Mouse (Mus musculus): ENCODE data around the gene Akain1. TPM values are rescaled to one million over a fixed set of nuclear protein-coding genes. Genes with fewer than 3 reads are reported as not detected.

Gene Akain1
- polyA plus RNA-seq, 1 experiment from 2014 or later = not detected

GRCm38 (mm10) chr17:69439571-69440480, 700 bp downstream of the Akain1 start:
- Histone ChIP-seq H3K4me1 (peaks cover 16% of the 10 kb centered on the region), H3K4me2 (peak overlapping the region; percentile 75), H3K27me3 (replicated peaks) (peaks cover 53% of the 10 kb centered on the region), H3K4me3 (peak overlapping the region; percentile 58), H3K9me3 (no peaks in the 10 kb centered on the region), H3K36me3 (no peaks in the 10 kb centered on the region), H3K9ac (no peak overlapping the region), H3K27ac (replicated peaks) (no peak overlapping the region)
- ATAC-seq (ENCODE audit: extremely low read depth, insufficient number of reproducible peaks, low FRiP score, low TSS enrichment) = no peak
- under 1% methylated on average over 43 of the region's 52 CpGs for WGBS

GRCm38 (mm10) chr17:69441041-69441440, 1.9 kb downstream of the Akain1 start:
- peaks cover 16% of the 10 kb centered on the region for H3K4me1 ChIP-seq
- no peak overlapping the region for H3K27ac ChIP-seq (replicated peaks)
- peaks cover 53% of the 10 kb centered on the region for H3K27me3 ChIP-seq (replicated peaks)
- H3K4me3 ChIP-seq = no peak overlapping the region
- no peak overlapping the region for H3K9ac ChIP-seq
- no peaks in the 10 kb centered on the region for H3K36me3 ChIP-seq
- WGBS = 12% methylated on average over 9 of the region's 9 CpGs
- ATAC-seq (ENCODE audit: extremely low read depth, insufficient number of reproducible peaks, low FRiP score, low TSS enrichment) = no peak
- 0 out of 2 replicates have a peak overlapping the region, but pooled peaks have one; percentile 1 for H3K4me2 ChIP-seq
- H3K9me3 ChIP-seq = no peaks in the 10 kb centered on the region

GRCm38 (mm10) chr17:69448679-69449078, 9.6 kb downstream of the Akain1 start:
- Histone ChIP-seq H3K27ac (replicated peaks) (no peak overlapping the region), H3K36me3 (no peaks in the 10 kb centered on the region), H3K4me2 (no peak overlapping the region), H3K4me1 (peaks cover 13% of the 10 kb centered on the region), H3K27me3 (replicated peaks) (no peaks in the 10 kb centered on the region), H3K9ac (no peak overlapping the region), H3K4me3 (no peak overlapping the region), H3K9me3 (no peaks in the 10 kb centered on the region)
- ATAC-seq (ENCODE audit: extremely low read depth, insufficient number of reproducible peaks, low FRiP score, low TSS enrichment) = no peak

GRCm38 (mm10) chr17:69461680-69462079, 22.6 kb downstream of the Akain1 start:
- Histone ChIP-seq H3K9me3 (no peaks in the 10 kb centered on the region), H3K27ac (replicated peaks) (no peak overlapping the region), H3K4me2 (no peak overlapping the region), H3K4me1 (no peaks in the 10 kb centered on the region), H3K36me3 (no peaks in the 10 kb centered on the region), H3K4me3 (no peak overlapping the region), H3K27me3 (replicated peaks) (no peaks in the 10 kb centered on the region), H3K9ac (no peak overlapping the region)
- ATAC-seq (ENCODE audit: extremely low read depth, insufficient number of reproducible peaks, low FRiP score, low TSS enrichment) = no peak
- 79% methylated on average over 7 of the region's 7 CpGs for WGBS

GRCm38 (mm10) chr17:69463037-69463436, 23.9 kb downstream of the Akain1 start:
- H3K27me3 ChIP-seq (replicated peaks) = no peaks in the 10 kb centered on the region
- H3K4me2 ChIP-seq = no peak overlapping the region
- H3K27ac ChIP-seq (replicated peaks) = no peak overlapping the region
- no peaks in the 10 kb centered on the region for H3K9me3 ChIP-seq
- WGBS = 58% methylated on average over 3 of the region's 3 CpGs
- no peaks in the 10 kb centered on the region for H3K4me1 ChIP-seq
- H3K36me3 ChIP-seq = no peaks in the 10 kb centered on the region
- H3K9ac ChIP-seq = no peak overlapping the region
- no peak overlapping the region for H3K4me3 ChIP-seq
- no peak for ATAC-seq (ENCODE audit: extremely low read depth, insufficient number of reproducible peaks, low FRiP score, low TSS enrichment)

GRCm38 (mm10) chr17:69471171-69471570, 32.0 kb downstream of the Akain1 start:
- Histone ChIP-seq H3K9ac (no peak overlapping the region), H3K4me3 (no peak overlapping the region), H3K27me3 (replicated peaks) (peaks cover 14% of the 10 kb centered on the region), H3K27ac (replicated peaks) (no peak overlapping the region), H3K36me3 (no peaks in the 10 kb centered on the region), H3K4me1 (no peaks in the 10 kb centered on the region), H3K4me2 (no peak overlapping the region), H3K9me3 (no peaks in the 10 kb centered on the region)
- 50% methylated on average over 10 of the region's 10 CpGs for WGBS
- no peak for ATAC-seq (ENCODE audit: extremely low read depth, insufficient number of reproducible peaks, low FRiP score, low TSS enrichment)

GRCm38 (mm10) chr17:69472401-69472800, 33.3 kb downstream of the Akain1 start:
- H3K9ac ChIP-seq = no peak overlapping the region
- H3K4me1 ChIP-seq = no peaks in the 10 kb centered on the region
- H3K27ac ChIP-seq (replicated peaks) = no peak overlapping the region
- H3K4me3 ChIP-seq = no peak overlapping the region
- no peak overlapping the region for H3K4me2 ChIP-seq
- H3K27me3 ChIP-seq (replicated peaks) = peaks cover 16% of the 10 kb centered on the region
- H3K9me3 ChIP-seq = no peaks in the 10 kb centered on the region
- ATAC-seq (ENCODE audit: extremely low read depth, insufficient number of reproducible peaks, low FRiP score, low TSS enrichment) = no peak
- 51% methylated on average over 9 of the region's 9 CpGs for WGBS
- no peaks in the 10 kb centered on the region for H3K36me3 ChIP-seq

GRCm38 (mm10) chr17:69474084-69474483, 35.0 kb downstream of the Akain1 start:
- WGBS = 78% methylated on average over 4 of the region's 4 CpGs
- no peaks in the 10 kb centered on the region for H3K9me3 ChIP-seq

GRCm38 (mm10) chr17:69475423-69475822, 36.3 kb downstream of the Akain1 start:
- H3K9ac ChIP-seq = peak overlapping the region; percentile 87
- H3K9me3 ChIP-seq = no peaks in the 10 kb centered on the region
- peak overlapping the region; percentile 76 for H3K4me2 ChIP-seq
- no peaks in the 10 kb centered on the region for H3K4me1 ChIP-seq
- ATAC-seq (ENCODE audit: extremely low read depth, insufficient number of reproducible peaks, low FRiP score, low TSS enrichment) = peak; percentile 61; the same call in 1 of the 2 replicates
- H3K27ac ChIP-seq (replicated peaks) = no peak overlapping the region
- H3K27me3 ChIP-seq (replicated peaks) = peaks cover 16% of the 10 kb centered on the region
- H3K4me3 ChIP-seq = peak overlapping the region; percentile 63
- H3K36me3 ChIP-seq = no peaks in the 10 kb centered on the region
- WGBS = under 1% methylated on average over 20 of the region's 20 CpGs

More at GRCm38 (mm10) chr17:69474084-69474483, 35.0 kb downstream of the Akain1 start:
- H3K9ac ChIP-seq = no peak overlapping the region
- no peak overlapping the region for H3K4me2 ChIP-seq
- no peak overlapping the region for H3K27ac ChIP-seq (replicated peaks)
- H3K36me3 ChIP-seq = no peaks in the 10 kb centered on the region
- no peak for ATAC-seq (ENCODE audit: extremely low read depth, insufficient number of reproducible peaks, low FRiP score, low TSS enrichment)
- H3K27me3 ChIP-seq (replicated peaks) = peaks cover 16% of the 10 kb centered on the region
- no peak overlapping the region for H3K4me3 ChIP-seq
- H3K4me1 ChIP-seq = no peaks in the 10 kb centered on the region

- Histone ChIP-seq H3K27me3 (replicated peaks) (peaks cover 9% of the 10 kb centered on the region), H3K4me1 (no peaks in the 10 kb centered on the region), H3K27ac (replicated peaks) (no peak overlapping the region), H3K9ac (no peak overlapping the region), H3K4me3 (no peak overlapping the region), H3K36me3 (no peaks in the 10 kb centered on the region), H3K4me2 (no peak overlapping the region), H3K9me3 (no peaks in the 10 kb centered on the region)
- 14% methylated on average over 2 of the region's 2 CpGs for WGBS
- no peak for ATAC-seq (ENCODE audit: extremely low read depth, insufficient number of reproducible peaks, low FRiP score, low TSS enrichment)
Observed at GRCm38 (mm10) chr17:69477526-69477925, 38.4 kb downstream of the Akain1 start.

GRCm38 (mm10) chr17:69479261-69479660, 40.1 kb downstream of the Akain1 start:
- Histone ChIP-seq H3K4me3 (no peak overlapping the region), H3K27ac (replicated peaks) (no peak overlapping the region), H3K27me3 (replicated peaks) (peaks cover 3% of the 10 kb centered on the region; the same call in 1 of the 2 replicates), H3K9me3 (peaks cover 3% of the 10 kb centered on the region; the same call in 1 of the 2 replicates), H3K36me3 (no peaks in the 10 kb centered on the region), H3K4me1 (no peaks in the 10 kb centered on the region), H3K9ac (no peak overlapping the region), H3K4me2 (no peak overlapping the region)
- no peak for ATAC-seq (ENCODE audit: extremely low read depth, insufficient number of reproducible peaks, low FRiP score, low TSS enrichment)
- WGBS = 53% methylated on average over 4 of the region's 4 CpGs

GRCm38 (mm10) chr17:69487116-69487515, 48.0 kb downstream of the Akain1 start:
- H3K36me3 ChIP-seq = no peaks in the 10 kb centered on the region
- no peak overlapping the region for H3K4me2 ChIP-seq
- H3K27ac ChIP-seq (replicated peaks) = no peak overlapping the region
- no peak overlapping the region for H3K4me3 ChIP-seq
- H3K9me3 ChIP-seq = peaks cover 3% of the 10 kb centered on the region; the same call in 1 of the 2 replicates
- WGBS = 84% methylated on average over 12 of the region's 12 CpGs
- ATAC-seq (ENCODE audit: extremely low read depth, insufficient number of reproducible peaks, low FRiP score, low TSS enrichment) = no peak
- H3K4me1 ChIP-seq = no peaks in the 10 kb centered on the region
- no peaks in the 10 kb centered on the region for H3K27me3 ChIP-seq (replicated peaks)
- no peak overlapping the region for H3K9ac ChIP-seq

Data from heart, embryonic 13.5 days (tissue).